Mouse (Mus musculus) erythroblast, embryonic 14.5 days (primary cell): Measurements from ENCODE around the gene Ubr7. TPM values are rescaled to one million over a fixed set of nuclear protein-coding genes. Genes with fewer than 3 reads are reported as not detected.

Experiments
- H3K27me3 ChIP-seq: 2 replicates; pipeline ENCODE4 v1.6.1; 2012; ENCODE audit warnings: inconsistent platforms; ENCODE audit not compliant: control insufficient read depth
- H3K36me3 ChIP-seq: 2 replicates; pipeline ENCODE4 v1.6.1; 2012; ENCODE audit warnings: mild to moderate bottlenecking, inconsistent platforms; ENCODE audit not compliant: control insufficient read depth
- H3K4me1 ChIP-seq: 2 replicates; pipeline ENCODE4 v1.6.1; 2012; ENCODE audit warnings: inconsistent platforms; ENCODE audit not compliant: control insufficient read depth
- H3K4me3 ChIP-seq: replicated peaks from 2 replicates; pipeline ENCODE3; 2012; ENCODE audit warnings: moderate library complexity, mild to moderate bottlenecking, inconsistent platforms
- H3K9me3 ChIP-seq: 2 replicates; pipeline ENCODE4 v1.6.1; 2012; ENCODE audit warnings: low read length, inconsistent platforms, mixed read lengths; ENCODE audit not compliant: control insufficient read depth
- GATA1 ChIP-seq: IDR thresholded peaks from 2 replicates; pipeline ENCODE4 v1.6.1; 2012; ENCODE audit warnings: low read length, inconsistent platforms, mixed read lengths
- TAL1 ChIP-seq: IDR thresholded peaks from 3 replicates; pipeline ENCODE4 v1.6.1; 2012; ENCODE audit warnings: low read length, inconsistent platforms, mixed read lengths
- polyA plus RNA-seq: library from polyadenylated mRNA; stranded (reverse); fragments of >175 nt; gene quantifications from 2 replicates; pipeline ENCODE4 v1.2.3, GENCODE M21; 2012

Ubr7 gene
- polyA plus RNA-seq, 1 experiment, result 1.8 TPM

DNA sequence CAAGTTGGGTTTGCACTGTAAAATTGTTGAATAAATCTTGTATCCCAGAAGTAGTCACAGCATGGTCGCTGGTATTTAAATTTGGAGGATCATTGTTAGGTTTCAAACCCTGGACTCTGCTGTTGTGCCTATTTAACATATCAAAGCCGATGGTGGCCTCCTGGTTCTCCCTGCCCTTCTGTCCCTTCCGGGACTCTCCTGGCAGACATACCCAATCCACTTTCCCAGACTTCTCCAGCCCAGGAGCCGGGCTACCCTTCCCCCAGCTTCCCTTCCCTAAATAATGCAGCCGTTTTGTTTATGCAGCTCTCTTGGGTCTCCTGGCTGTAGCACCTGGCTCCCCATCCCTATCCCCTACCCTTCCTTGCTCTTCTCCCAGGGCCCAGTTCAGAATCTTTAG, 1.2 kb downstream of the Ubr7 start:
- TF ChIP-seq TAL1, result no peak
- TF ChIP-seq GATA1, result no peak
- Histone ChIP-seq H3K4me3 (peak overlapping the region; percentile 97), H3K4me1 (peaks cover 44% of the 10 kb centered on the region), H3K36me3 (peaks cover 57% of the 10 kb centered on the region), H3K27me3 (no peaks in the 10 kb centered on the region), H3K9me3 (peaks cover 2% of the 10 kb centered on the region; the same call in 1 of the 2 replicates)

DNA sequence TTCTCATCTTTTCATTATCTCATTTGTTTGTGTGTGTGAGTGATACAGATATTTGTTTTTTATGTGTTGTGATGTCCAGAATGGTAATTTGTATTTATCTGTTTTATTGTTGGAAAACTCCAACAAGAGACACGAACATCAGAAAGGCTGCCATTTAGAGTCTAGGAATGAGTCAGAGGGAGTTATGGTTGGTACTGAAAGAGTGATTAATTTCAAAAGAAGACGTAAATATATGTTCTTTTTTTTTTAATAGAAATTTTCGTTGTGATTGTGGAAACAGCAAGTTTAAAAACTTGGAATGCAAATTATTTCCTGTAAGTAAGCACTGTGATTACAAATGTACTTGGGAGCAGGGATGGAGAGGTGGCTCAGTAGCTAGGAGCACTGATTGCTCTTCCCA, 3.9 kb downstream of the Ubr7 start:
- peaks cover 29% of the 10 kb centered on the region for H3K4me1 ChIP-seq
- no peaks in the 10 kb centered on the region for H3K9me3 ChIP-seq
- H3K36me3 ChIP-seq, result peaks cover 63% of the 10 kb centered on the region
- no peaks in the 10 kb centered on the region for H3K27me3 ChIP-seq
- H3K4me3 ChIP-seq, result no peak overlapping the region
- TF ChIP-seq TAL1, result no peak
- no peak for TF ChIP-seq GATA1

DNA sequence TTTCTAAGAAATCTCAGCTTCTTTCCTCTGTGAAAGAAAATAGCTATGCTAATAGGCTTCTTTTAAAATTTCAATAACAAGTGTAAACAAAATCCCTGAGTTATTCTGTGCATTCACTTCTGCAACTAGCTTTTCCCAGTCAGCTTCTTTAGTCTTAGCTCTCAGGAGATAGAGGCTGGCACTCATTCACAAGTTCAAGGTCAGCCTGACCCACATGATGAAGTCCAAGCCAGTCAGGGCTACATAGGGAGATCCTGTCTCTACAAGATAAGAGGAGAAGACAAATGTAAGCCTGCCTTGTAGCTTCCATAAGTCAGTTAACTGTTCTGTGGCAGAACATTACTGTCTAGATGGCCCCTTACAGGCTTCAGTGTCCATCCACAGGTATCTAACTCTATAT, 5.9 kb downstream of the Ubr7 start:
- no peak for TF ChIP-seq GATA1
- no peak for TF ChIP-seq TAL1
- Histone ChIP-seq H3K27me3 (no peaks in the 10 kb centered on the region), H3K9me3 (no peaks in the 10 kb centered on the region), H3K36me3 (peaks cover 83% of the 10 kb centered on the region), H3K4me3 (no peak overlapping the region), H3K4me1 (peaks cover 17% of the 10 kb centered on the region)

DNA sequence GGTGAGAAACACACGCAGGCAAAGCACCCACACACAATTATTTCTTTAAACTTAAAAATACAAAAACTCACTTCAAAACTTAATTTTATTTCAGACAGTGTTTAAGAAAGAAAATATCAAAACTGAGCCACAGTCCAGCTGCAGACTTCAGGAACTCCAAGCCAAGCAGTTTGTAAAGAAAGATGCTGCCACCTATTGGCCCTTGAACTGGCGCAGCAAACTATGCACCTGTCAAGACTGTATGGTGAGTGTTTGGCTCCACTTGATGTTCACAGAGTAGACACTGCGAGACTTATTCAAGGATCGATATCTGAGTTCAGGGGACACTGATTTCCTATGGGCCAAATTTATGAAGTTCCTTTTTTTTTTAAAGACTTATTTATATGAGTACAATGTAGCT, 11.2 kb downstream of the Ubr7 start:
- Histone ChIP-seq H3K27me3 (no peaks in the 10 kb centered on the region), H3K4me1 (no peaks in the 10 kb centered on the region; the same call in 1 of the 2 replicates), H3K9me3 (peaks cover 7% of the 10 kb centered on the region), H3K36me3 (peaks cover 97% of the 10 kb centered on the region), H3K4me3 (no peak overlapping the region)
- TF ChIP-seq GATA1 (no peak), TAL1 (no peak)

DNA sequence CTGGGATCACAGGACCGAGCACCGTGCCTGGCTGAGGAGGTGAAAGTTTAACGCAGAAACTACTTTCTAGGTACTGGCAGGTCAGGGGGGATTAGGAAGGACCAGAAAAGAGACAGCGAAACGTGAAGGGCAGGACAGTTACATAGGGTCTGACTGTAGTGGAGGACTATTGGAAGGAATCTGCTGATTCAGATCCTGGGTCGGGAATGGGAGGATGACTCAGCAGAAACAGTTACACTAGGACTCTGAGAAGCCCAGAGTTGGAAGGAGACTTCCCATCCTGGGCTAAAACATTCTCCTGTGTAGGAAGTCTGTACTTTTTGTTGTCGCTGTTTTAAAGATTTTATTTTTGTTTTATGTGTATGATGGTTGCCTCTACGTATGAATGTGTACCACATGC, 13.8 kb downstream of the Ubr7 start:
- no peak overlapping the region for H3K4me3 ChIP-seq
- H3K4me1 ChIP-seq, result no peaks in the 10 kb centered on the region; the same call in 1 of the 2 replicates
- TF ChIP-seq GATA1, result no peak
- H3K36me3 ChIP-seq, result peaks cover 99% of the 10 kb centered on the region
- H3K9me3 ChIP-seq, result peaks cover 7% of the 10 kb centered on the region
- H3K27me3 ChIP-seq, result no peaks in the 10 kb centered on the region

DNA sequence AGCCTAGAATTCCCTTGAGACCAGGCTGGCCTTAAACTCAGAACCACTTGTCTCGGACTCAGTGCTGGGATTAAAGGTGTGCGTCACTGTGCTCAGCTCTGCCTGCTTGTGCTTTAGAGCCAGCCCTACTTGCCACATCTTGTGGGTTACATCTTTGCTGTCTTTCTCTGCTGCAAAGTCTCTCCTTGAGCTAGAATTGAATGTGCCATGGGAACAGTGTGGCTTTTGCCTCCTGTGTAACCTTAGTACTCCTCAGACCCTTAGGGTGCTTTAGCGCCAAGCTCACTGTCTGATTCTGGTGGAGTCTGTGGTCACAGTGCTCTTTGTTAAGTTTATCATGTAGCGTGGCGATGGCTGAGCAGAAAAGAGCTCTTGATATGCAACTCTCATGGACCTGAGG, 14.9 kb downstream of the Ubr7 start:
- TF ChIP-seq GATA1 (no peak), TAL1 (no peak)
- peaks cover 7% of the 10 kb centered on the region for H3K9me3 ChIP-seq
- no peaks in the 10 kb centered on the region for H3K4me1 ChIP-seq
- H3K36me3 ChIP-seq, result peaks cover 99% of the 10 kb centered on the region
- no peaks in the 10 kb centered on the region for H3K27me3 ChIP-seq
- no peak overlapping the region for H3K4me3 ChIP-seq

DNA sequence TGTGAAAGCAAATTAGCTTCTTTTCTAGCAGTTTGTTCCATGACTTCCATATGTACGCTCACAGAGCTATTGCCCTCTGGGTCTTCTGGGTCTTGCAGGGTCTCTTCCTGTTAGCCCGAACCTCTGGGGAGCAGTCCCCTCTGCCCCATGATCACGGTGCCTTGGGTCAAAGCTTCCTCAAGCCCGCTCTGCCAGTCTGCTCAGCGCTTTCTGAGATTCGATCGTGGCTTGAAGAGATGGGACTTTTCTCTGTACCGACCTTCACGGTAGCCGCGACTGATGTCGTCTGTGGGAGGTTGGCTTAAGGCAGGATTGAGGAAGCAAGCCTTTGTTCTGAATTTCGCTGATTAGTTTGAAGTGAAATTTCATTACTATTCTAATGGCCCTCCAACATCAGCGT, 18.3 kb downstream of the Ubr7 start:
- H3K36me3 ChIP-seq, result peaks cover 90% of the 10 kb centered on the region
- peaks cover 7% of the 10 kb centered on the region for H3K9me3 ChIP-seq
- no peak overlapping the region for H3K4me3 ChIP-seq
- no peaks in the 10 kb centered on the region for H3K4me1 ChIP-seq
- H3K27me3 ChIP-seq, result no peaks in the 10 kb centered on the region
- TF ChIP-seq GATA1, result no peak
- no peak for TF ChIP-seq TAL1

DNA sequence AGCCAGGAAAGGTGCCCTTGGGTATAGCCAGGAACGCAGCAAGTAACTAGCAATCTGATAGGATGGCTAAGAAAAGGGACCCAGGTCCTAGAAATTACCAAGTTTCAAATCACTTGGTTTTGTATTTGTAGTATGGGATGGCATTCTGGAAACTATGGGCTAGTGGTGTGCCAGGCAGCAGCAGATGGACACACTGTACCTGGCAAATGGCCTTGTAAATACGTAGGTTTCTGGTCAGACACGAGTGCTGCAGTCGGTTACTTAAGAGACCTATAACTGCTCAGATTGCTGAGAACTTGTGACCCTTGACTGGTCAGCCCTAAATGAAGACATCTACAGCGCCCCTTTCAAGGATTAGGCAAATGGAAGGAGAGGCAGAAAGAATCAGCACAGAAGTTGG, 20.4 kb downstream of the Ubr7 start:
- H3K4me3 ChIP-seq, result no peak overlapping the region
- H3K9me3 ChIP-seq, result no peaks in the 10 kb centered on the region
- TF ChIP-seq TAL1 (no peak), GATA1 (no peak)
- H3K36me3 ChIP-seq, result peaks cover 87% of the 10 kb centered on the region
- no peaks in the 10 kb centered on the region for H3K27me3 ChIP-seq
- no peaks in the 10 kb centered on the region for H3K4me1 ChIP-seq

DNA sequence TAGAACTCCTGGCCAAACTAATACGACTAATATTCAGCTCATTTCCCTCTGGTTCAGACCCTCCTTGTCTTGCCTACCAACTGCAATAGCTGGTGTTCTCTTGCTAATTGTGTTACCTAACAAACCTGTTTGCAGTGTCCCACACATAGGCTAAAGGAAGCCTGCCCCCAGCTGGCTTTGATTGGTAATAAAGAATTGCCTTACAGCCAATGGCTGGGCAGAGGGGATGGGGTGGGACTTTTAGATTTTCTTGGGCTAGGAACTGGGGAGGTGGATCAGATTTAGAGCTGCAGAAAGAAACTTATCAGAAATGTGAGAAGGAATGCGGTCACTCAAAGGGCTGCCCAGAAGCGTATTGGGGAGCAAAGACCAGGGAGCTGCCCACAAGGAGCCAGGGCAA, 21.7 kb downstream of the Ubr7 start:
- H3K36me3 ChIP-seq, result peaks cover 87% of the 10 kb centered on the region

DNA sequence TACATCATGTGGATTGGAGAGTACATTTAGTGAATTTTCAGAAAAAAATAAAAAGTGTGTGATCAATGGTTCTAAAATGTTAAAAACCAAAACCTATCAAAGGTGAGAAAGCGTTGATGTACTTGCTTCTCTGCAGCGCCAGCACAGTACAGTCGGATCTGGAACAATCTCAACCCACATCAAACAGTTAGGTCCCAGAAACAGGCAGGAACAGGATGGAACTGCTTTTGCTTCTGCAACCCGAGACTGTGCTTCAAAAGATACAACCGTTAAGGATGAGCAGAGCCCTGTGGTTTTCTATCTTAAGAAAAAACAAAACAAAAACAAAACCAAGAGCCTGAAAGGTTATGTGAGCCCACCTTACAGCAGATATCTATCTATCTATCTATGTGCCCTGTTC, 25.1 kb downstream of the Ubr7 start:
- no peak for TF ChIP-seq TAL1
- no peak for TF ChIP-seq GATA1
- H3K4me3 ChIP-seq, result no peak overlapping the region
- H3K9me3 ChIP-seq, result no peaks in the 10 kb centered on the region
- no peaks in the 10 kb centered on the region for H3K27me3 ChIP-seq
- H3K4me1 ChIP-seq, result no peaks in the 10 kb centered on the region
- H3K36me3 ChIP-seq, result peaks cover 86% of the 10 kb centered on the region

More for the DNA sequence above, 21.7 kb downstream of the Ubr7 start:
- H3K27me3 ChIP-seq, result no peaks in the 10 kb centered on the region
- TF ChIP-seq TAL1 (no peak), GATA1 (no peak)
- no peak overlapping the region for H3K4me3 ChIP-seq
- H3K9me3 ChIP-seq, result no peaks in the 10 kb centered on the region
- no peaks in the 10 kb centered on the region for H3K4me1 ChIP-seq
